Mouse (Mus musculus) erythroblast, embryonic 14.5 days (primary cell): ENCODE data around the gene Camk2b.
"Not testable (repeated sequence)": the region's sequence is repeated elsewhere in the genome, so short reads cannot be mapped to it uniquely, and the experiment has no call there.

Source experiments
- GATA1 ChIP-seq: IDR thresholded peaks from 2 replicates; pipeline ENCODE4 v1.6.1; 2012; ENCODE audit warnings: low read length, inconsistent platforms, mixed read lengths
- TAL1 ChIP-seq: IDR thresholded peaks from 3 replicates; pipeline ENCODE4 v1.6.1; 2012; ENCODE audit warnings: low read length, inconsistent platforms, mixed read lengths

DNA sequence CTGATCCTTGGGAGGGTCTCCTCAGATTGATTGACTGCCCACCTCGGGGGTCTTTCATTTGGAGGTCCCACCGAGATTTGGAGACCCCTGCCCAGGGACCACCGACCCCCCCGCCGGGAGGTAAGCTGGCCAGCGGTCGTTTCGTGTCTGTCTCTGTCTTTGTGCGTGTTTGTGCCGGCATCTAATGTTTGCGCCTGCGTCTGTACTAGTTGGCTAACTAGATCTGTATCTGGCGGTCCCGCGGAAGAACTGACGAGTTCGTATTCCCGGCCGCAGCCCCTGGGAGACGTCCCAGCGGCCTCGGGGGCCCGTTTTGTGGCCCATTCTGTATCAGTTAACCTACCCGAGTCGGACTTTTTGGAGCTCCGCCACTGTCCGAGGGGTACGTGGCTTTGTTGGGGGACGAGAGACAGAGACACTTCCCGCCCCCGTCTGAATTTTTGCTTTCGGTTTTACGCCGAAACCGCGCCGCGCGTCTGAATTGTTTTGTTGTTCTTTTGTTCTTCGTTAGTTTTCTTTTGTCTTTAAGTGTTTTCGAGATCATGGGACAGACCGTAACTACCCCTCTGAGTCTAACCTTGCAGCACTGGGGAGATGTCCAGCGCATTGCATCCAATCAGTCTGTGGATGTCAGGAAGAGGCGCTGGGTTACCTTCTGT lies 59.7 kb downstream of the Camk2b start:
- TF ChIP-seq TAL1, GATA1: not testable (repeated sequence)
